Mouse (Mus musculus): ENCODE data around the gene Gucy2d.

Gene Gucy2d

DNA sequence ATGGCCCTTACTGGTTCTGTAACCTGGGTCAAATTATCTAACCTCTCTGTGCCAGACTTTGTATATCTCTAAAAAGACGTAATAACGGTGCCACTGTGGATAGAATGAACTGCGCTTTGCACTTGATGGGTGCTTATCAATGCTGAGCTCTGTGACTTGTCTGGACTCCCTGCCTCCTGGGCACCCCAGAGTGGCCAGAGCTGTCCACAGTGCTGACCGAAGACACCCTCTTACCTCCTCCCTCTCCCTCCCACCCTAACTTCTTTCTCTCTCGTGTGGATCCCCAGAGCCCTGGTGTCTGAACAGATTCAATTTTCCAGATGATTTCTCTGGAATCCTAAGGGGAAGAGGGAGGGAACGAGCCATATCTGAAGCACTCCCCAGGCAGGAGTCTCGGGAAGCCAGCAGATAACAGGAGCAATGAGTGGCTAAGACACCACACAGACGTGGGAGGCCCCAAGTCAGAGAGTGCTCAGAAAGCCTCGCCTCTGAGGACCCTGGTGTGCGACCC lies at the start of gene Gucy2d:
Gene Gucy2d, plus strand, starts transcription at position 461 of the 511 bp plus-strand sequence.
- no peak for DNase-seq

DNA sequence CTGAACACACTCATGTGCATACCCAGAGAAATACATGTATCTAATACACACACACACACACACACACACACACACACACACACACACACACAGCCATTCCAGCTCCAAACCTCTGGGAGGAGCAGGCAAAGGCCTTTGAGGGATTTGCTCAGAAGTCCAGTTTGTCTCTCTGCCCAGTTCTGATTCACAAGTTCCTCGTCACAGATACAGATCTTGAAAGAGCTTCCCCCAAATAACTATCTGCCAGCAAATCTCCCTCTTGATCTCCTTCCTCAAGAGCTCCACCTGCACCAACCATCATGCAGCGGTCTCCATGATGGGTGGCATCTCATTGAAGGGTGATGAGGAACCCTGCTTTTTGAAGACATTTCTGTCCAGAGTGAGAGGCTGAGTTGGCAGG lies 49.7 kb upstream of the Gucy2d start:
- DNase-seq = no peak

DNA sequence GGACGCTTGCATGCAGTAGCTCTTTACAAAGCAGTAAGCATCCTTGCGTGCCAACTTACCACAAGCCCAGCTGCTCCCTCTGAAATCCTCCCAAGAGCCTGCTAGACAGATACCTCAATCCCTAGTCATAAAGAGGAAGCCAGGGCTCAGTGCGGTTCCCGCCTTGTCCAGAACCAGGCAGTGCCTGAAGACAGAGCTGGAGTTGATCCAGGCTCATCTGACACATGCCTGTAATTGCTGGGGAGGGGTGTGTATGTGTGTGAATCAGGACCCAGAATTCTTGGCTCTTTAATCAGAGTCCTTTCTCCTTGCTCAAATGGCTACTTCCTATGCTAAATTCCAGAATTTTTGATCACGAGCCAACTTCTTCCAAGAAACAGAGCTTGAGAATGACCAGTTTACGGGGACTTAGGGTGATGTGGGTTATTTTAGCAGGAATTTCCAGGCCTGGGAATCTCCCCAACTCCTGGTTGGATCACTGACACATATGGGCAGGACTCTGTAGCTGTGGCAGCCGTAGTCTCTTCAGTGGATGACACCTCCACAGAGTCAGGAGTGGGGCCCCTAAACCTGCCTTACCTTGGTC lies 48.8 kb upstream of the Gucy2d start:
- no peak for DNase-seq

DNA sequence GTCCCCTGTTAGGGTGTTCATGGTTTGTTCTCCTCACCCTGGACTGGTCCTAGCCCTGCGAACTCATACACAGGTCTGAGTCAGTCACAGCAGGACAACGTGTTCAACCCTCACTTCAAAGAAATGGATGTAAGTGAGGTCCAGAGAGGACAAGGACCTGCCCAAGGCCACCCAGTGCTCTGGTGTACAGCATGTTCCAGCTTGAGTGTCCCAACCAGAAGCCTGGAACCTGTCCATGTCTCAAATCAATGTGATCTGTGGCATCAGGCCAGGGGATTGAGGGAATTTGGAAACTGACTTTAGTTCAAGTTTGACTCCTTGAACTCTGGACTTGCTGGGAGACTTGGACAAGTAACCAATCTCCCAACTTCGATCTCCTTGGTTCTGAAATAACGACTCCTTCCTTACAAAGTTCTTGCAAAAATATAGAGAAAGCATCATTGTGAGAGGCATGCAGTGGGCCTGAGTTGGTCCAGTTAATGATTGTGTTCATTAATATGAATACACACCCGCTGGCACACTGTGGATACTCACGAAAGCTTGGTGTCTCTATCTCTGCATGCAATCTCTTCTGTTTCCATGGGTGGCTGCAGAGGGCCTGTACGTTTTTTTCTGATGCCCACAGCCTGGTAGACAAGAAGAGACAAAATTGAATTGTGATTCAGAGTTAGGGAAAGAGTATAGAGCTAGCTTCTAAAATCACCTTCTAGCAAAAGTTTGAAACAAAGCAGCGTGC lies 47.6 kb upstream of the Gucy2d start:
- DNase-seq = no peak

DNA sequence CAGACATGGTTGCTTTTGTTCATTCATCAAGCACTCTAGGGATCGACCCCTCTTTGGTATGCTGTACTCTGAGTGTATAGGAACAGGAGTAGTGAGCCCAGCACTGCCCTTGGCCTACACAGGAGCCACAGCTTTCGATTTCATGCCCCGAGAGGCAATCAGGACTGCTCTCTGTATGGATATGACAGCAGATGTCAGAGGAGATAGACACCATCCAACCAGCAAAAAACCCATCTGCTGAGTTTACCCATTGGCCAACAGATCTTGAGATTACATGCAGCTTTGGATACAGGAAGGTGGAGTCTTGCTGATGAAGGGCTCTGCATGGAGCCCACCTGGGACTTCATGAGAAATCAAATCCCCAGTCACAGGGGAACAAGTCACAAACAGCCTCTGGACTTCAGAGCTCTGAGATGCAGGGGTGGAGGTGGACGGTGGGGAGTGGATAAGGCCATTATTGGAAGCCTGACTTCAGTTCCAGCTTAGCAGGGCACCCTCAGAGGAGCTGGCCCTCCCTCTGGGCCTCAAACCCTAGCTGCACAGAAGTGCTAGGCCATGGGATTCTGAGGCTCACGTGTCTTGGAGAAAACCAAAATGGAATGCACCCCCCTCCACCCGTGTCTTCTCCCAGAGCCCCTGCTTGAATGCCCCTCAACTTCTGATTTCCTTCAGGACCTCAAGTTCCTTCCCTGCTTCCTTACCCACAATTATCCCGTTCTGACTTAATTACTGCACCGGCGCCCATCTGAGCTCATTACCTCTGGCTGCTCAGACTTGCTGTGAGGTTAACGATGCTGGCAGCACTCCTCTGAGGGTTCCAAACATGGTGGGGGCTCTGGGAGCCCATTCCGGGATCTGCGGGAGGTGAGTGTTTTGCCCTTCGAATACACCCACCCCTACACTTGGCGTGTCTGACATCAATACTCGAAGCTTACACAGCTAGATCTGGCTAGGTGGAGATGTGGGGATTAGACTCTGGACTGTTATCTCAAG lies 37.3 kb upstream of the Gucy2d start:
- peak; percentile 80 for DNase-seq

DNA sequence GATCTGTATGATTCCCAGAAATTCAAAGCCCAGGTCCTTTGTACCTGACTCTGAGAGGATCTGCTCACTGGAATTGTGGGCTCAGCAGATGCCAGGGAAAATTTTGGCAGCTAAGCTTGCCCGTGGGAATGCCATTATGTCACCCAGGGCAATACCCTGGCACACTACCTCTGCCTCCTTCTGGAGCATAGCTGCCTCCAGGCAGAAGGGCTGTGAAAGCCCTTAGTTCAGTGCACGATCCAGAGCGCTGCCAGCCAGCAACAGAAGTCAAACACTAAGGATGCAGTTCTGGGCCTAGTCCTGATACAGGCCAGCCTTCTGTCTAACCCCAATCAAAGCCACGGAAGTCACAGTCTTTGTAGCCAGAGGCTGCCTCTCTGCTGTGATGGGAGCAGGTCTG lies 36.2 kb upstream of the Gucy2d start:
- peak; percentile 87 for DNase-seq

DNA sequence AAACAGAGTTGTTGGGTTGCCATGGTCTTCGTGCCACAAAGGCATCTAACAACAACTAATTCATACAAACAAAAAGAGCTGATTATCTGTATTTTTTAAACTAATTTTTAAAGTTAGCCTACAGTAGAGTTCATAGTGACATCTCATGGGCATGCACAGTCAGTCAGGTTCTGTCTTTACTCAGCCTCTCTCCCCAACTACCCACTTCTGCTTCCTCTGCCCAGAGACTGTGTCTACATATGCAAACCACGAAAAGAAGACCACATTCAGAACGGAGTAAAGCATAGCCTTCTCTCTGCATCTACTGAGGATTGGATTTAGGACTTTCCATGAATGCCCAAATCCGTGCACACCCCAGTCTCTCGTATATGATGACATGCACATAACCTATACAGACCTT lies 32.6 kb upstream of the Gucy2d start:
- no peak for DNase-seq

DNA sequence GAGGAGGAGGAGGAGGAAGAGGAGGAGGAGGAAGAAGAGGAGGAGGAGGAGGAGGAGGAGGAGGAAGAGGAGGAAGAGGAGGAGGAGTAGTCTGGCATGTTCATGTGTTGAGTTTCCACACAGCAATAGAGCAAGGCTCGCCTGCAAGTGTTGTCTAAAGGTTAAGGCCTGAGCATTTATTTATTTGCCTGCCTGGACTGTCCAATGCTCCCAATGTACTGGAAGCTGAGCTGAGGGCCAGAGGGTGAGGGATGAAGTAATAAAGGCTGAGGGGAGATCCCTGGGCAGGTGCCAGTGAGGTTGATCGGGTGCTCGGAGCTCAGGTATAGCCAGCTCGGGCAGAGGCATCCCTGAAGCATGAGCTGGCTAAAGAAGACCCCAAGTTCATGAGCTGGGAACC lies 27.1 kb upstream of the Gucy2d start:
- DNase-seq = no peak

DNA sequence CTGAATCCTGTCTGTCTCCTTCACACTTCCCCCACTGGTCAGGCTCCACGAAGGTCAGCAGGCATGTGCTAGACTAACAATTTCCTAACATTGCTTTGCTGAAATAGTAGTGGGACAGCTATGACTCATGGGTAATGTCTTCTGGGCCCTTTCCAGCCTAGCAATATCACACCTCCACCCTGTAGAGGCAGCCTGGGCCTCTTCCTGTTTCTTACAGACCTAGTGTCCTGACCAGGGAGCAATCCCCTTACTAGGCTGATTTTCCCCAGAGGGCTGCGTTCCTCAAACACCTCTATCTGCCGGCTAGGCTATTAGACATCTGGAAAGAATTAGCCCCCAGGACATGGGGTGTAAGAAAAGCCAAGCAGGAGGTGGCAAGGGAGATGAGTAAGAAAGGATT lies 24.7 kb upstream of the Gucy2d start:
- DNase-seq = no peak

DNA sequence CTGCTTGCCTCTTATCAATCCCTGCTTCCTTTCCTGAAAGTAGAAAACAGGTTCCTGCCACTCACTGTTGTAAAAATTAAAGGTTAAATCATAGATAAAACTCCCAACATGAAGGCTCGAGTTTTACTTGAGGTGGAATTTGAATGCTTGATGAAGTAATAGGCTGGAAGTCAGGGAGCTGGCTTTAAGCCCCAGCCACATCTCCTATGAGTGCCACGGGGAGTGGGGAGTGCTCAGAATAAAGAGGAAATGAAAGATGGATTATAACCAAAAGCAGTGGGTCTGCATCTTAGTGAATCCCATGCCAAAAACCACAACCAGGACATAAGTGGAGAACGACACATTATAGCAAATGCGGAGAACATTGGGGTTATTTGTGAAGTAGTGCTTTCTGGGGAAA lies 24.2 kb upstream of the Gucy2d start:
- no peak for DNase-seq

DNA sequence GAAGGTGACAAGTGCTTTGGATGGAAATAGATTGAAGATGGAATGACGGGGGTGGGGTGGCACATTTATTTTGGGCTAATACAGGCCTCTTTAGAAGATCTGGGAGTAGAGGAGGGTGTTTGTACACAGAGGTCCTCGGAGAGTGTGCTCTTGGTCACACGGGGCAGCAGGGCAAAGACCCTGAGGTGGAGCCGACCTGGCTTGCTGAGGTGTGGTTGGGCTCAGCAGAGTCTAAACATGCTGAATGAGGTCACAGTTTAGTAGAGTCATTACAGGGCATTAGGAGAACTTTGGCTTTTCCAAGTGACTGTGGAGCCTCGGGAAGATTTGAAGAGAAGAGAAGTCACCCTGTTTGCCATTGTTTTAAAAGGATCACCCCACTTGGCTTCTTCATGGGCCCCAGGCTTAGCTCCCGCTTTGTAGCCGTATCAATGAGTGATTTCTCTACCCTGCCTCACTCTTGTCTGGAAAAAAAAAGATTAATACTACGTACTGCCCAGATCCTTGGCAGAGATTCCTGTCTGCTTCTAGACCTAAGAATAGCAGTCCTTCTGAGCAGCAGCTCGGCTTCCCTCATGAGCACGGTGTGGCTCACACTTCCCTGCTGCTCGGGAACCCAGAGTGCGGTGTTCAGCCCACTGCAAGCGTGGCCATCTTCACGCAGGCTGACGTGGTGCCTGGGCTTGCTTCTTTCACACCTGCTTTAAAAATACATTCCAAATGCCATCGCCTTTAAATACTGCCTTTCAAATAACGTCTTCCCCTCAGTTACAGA lies 22.0 kb upstream of the Gucy2d start:
- no peak for DNase-seq

DNA sequence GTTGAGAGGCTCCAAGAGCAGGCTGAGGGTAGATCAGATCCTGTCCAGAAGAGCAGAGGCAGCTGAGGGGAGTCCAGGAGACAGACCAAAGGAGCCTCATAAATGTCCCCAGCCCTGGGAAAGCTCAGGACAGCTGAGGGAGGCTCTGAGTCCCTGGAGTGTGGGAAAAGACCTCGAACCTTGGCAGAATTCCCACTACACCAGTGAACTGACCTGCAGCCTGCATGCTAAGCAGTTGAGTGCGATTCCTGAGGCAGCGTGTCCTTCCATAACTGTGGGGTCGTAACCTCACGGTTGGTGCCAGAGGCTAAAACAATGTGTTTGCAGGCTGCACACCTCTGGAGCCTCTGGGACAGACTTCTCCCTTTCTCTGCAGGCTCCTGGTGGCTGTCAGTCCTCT lies 20.9 kb upstream of the Gucy2d start:
- DNase-seq = no peak

DNA sequence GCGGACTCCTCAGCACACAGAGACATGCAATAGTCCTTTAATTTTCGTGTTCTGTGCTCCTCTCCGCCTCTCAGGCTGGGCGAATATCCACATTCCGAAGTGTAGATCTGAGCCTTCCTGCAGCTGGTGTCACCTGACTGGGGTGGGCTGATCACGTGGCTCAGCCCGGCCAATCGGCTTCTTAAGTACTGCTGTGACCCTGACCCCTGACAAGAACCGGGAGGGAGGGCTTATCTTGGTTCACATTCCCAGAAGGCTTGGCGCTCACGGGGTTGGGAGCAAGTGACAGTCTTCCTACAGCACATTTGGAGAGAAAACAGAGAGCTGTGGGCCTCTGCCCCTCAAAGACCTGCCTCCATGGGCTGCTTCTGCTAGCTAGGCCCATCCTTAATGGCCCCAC lies 16.7 kb upstream of the Gucy2d start:
- DNase-seq = no peak

DNA sequence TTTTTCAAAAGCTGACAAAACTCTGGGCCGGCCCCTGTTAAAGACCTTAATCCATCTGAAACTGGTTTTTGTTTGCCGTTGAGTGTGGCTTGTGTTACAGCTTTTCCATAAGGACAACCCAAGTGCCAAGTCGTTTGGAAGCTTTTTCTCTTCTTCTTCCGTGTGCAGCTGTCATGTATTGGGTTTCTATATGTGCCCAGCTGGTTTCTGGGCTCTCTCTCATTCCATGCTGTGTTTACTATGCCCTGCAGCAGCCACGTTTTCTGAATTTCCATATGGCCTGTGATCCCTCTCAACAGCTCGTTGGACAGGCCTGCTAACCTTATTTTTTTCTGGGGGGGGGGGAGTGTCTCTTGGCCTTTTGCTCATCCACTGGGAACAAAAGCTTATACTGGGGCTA lies 15.8 kb upstream of the Gucy2d start:
- DNase-seq = no peak

DNA sequence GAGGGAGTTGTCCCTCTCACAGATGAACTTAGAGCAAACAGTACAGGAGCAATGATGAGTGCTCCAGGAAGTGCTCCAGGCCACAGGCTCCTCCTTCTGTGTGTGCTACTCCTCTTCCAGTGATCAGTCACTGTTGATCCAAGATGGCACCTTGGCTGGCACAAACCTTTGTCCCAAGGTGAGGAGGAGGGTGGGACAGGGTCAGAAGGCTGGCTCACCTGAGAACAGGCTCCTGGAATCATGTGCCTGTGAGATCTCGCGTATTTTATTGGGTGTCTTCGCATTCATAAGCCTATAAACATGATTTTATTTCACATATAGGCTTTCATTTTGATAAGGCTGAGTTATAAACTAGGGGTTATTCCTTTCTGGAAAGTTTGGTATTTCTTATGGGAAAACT lies 14.7 kb upstream of the Gucy2d start:
- DNase-seq = no peak

DNA sequence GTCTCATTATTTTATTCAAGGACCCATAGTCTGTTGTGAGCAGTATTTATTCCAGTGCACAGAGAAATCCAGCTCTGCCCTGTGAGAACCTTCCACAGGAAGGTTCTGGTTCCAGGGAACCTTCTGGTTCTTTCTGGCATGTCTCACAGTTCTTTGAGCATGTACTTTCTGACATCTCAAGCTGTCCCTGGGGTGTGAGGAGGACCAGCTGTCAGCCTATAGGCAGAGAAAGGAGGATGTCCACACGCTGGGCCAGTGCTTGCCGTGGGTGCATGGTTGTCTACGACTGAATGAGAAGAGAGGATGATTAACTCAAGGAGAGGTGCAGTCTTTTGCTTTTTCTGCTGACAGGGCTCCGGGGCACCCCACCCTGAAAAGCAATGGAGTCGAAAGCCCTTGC lies 13.6 kb upstream of the Gucy2d start:
- DNase-seq = no peak

DNA sequence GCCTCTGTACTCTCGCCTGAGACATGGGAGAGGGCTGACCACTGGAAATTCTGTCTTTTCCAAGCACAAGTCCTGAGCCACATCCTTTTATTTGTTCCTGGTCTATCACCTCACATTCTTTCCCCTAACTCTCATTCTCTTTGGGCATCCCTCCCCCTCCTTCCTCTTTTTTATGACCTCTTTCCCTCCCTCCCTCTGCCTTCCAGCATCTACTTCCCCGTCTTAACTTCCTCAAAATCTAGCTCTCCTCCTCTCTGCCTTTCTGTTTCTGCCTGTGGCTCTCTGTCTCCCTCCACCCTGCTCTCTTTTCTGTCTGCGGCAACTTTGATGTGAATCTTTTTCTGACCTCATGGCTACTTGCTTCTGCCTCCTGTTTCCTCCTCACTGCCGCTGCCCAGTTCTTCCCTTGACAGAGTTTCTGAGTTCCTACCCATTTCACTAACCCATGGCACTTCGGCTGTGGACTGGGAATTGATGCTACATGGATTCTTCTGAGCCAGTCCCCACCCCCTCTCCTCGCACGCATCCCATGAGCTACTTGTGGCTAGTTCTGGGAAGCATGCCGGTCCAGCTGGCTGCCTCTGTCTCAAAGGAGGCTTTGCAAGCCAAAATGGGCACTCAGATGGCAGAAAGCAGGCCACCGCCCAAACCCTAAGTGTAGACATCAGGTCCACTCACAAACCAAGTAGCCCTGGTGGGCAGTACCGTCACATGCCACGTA lies 12.9 kb upstream of the Gucy2d start:
- DNase-seq = no peak

DNA sequence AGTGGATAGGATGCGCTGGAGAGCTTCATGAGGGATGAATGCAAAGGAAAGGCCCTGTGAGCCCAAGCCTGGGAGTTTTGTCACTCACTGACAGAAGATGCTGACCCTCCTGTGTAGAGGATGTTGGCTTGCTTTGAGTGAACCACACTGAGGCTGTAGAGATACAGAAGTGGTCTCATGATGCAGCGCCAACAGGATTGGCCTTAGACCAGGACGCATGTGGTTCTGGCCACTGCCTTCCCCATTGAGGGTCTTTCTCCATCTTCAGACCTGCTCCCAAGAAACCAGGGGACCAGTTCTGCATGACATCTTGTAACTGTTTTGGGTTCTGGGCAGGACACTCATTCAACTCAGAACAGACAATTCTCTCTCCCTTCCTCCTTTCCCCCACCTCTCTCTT lies 10.6 kb upstream of the Gucy2d start:
- DNase-seq = no peak

DNA sequence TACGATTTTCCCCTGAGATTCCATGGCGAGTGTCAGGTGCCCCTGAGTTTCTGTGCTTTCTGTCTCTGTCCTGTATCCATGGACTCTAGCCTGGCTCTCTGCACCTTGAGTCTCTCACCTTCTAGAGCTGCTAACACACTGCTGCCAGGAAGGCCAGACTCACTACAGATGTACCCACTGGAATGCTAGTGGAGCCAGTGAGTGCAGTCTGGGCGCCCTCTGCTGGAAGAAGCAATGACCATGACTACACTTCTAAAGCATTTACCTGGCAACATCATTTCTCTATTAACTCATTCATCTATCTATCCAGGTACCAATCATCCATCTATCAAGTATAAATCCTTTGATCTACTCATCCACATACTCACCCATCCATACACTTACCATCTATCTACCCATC lies 9.4 kb upstream of the Gucy2d start:
- DNase-seq = peak; percentile 31

DNA sequence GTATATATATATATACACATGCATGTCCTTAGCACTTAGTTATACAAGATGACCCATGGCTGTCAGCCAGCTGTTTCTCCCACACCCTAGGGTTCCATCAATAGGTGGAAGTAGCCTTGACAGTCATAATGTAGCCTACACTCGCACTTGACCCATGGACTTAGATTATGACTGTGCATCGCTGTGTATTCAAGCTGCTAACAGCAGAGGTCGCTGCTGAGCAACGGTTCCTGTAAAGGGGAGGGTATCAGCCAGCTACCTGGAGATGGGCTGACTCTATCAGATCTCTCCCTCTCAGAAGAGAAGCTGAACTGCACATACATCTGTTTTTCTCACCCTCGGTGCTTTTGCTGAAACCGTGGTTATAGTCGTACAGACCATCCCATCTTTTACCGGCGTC lies 2.6 kb upstream of the Gucy2d start:
- DNase-seq = no peak

DNA sequence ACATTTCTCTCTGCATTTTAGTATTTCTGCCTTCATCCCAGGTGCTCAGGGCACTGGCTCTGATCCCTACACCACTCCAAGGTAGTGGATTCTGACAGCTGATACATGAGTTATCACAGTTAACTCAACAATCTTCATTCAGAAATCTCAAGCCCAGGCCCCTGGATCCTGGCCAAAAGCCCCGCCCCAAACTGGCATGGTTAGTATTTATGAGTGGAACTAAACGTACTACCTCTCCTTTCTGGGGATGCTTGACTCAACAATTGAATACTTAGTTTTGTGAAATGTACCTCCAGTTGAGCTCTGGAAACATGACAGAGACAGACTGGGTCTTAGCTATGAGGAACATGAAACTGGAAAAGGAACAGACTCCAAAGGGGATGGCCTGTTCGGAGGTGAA lies 6.7 kb downstream of the Gucy2d start:
- DNase-seq = no peak
